Mouse (Mus musculus): Measurements from ENCODE around the gene Gm42420.

Gm42420 gene

GRCm38 (mm10) chr6:39573791-39574554 lies 11.6 kb upstream of the Gm42420 start, which contains the start of gene Adck2:
TSS of gene Adck2 (plus strand) at chr6:39573873.
- in situ Hi-C loops (cut with MboI, MseI), result no loop called here

GRCm38 (mm10) chr6:39574555-39574869 lies 11.0 kb upstream of the Gm42420 start:
- in situ Hi-C loops (cut with MboI, MseI), result no loop called here

- in situ Hi-C loops (cut with MboI, MseI), result no loop called here
These were observed 10.6 kb upstream of the Gm42420 start for GRCm38 (mm10) chr6:39574951-39575350.

- in situ Hi-C loops (cut with MboI, MseI), result no loop called here
These were observed 6.0 kb upstream of the Gm42420 start for GRCm38 (mm10) chr6:39579552-39579951.

GRCm38 (mm10) chr6:39580558-39580957 lies 5.0 kb upstream of the Gm42420 start:
- in situ Hi-C loops (cut with MboI, MseI), result no loop called here

GRCm38 (mm10) chr6:39581087-39581784 lies 4.3 kb upstream of the Gm42420 start:
- in situ Hi-C loops (cut with MboI, MseI), result no loop called here

GRCm38 (mm10) chr6:39591481-39591880 lies 5.9 kb downstream of the Gm42420 start:
- in situ Hi-C loops (cut with MboI, MseI), result no loop called here

GRCm38 (mm10) chr6:39592401-39593214 lies 7.1 kb downstream of the Gm42420 start, which contains the start of gene Ndufb2:
TSS of gene Ndufb2 (plus strand) at chr6:39592574.
- in situ Hi-C loops (cut with MboI, MseI), result no loop called here

GRCm38 (mm10) chr6:39600851-39601250 lies 15.3 kb downstream of the Gm42420 start:
- in situ Hi-C loops (cut with MboI, MseI), result loop anchor here (25.0 kb wide), 1 partner anchor 186 kb away; no protein-coding TSS in a partner anchor

- in situ Hi-C loops (cut with MboI, MseI), result loop anchor here (25.0 kb wide), 1 partner anchor 185 kb away; no protein-coding TSS in a partner anchor
These were observed 16.3 kb downstream of the Gm42420 start for GRCm38 (mm10) chr6:39601828-39602227.

GRCm38 (mm10) chr6:39604565-39604964 lies 19.0 kb downstream of the Gm42420 start:
- in situ Hi-C loops (cut with MboI, MseI), result loop anchor here (25.0 kb wide), 1 partner anchor 183 kb away; no protein-coding TSS in a partner anchor

GRCm38 (mm10) chr6:39606056-39606455 lies 20.5 kb downstream of the Gm42420 start:
- in situ Hi-C loops (cut with MboI, MseI), result loop anchor here (25.0 kb wide), 1 partner anchor 181 kb away; no protein-coding TSS in a partner anchor

- in situ Hi-C loops (cut with MboI, MseI), result loop anchor here (25.0 kb wide), 1 partner anchor 180 kb away; no protein-coding TSS in a partner anchor
These were observed 21.3 kb downstream of the Gm42420 start for GRCm38 (mm10) chr6:39606862-39607261.

- in situ Hi-C loops (cut with MboI, MseI), result loop anchor here (25.0 kb wide), 1 partner anchor 180 kb away; no protein-coding TSS in a partner anchor
These were observed 21.8 kb downstream of the Gm42420 start for GRCm38 (mm10) chr6:39607365-39607764.

- in situ Hi-C loops (cut with MboI, MseI), result loop anchor here (25.0 kb wide), 1 partner anchor 177 kb away; no protein-coding TSS in a partner anchor
These were observed 24.7 kb downstream of the Gm42420 start for GRCm38 (mm10) chr6:39610207-39610606.

- in situ Hi-C loops (cut with MboI, MseI), result loop anchor here (25.0 kb wide), 1 partner anchor 176 kb away; no protein-coding TSS in a partner anchor
These were observed 25.7 kb downstream of the Gm42420 start for GRCm38 (mm10) chr6:39611296-39611695.

Measured in T-helper 2 cell (primary cell).